Mouse (Mus musculus) thymus, postnatal 14 days (tissue): ENCODE data around the gene Armcx5.
"Not testable (repeated sequence)": the region's sequence is repeated elsewhere in the genome, so short reads cannot be mapped to it uniquely, and the experiment has no call there.

ENCODE experiments used
- DNase-seq: peaks from one replicate; pipeline ENCODE4 v3.0.0; 2021

Armcx5 gene

DNA sequence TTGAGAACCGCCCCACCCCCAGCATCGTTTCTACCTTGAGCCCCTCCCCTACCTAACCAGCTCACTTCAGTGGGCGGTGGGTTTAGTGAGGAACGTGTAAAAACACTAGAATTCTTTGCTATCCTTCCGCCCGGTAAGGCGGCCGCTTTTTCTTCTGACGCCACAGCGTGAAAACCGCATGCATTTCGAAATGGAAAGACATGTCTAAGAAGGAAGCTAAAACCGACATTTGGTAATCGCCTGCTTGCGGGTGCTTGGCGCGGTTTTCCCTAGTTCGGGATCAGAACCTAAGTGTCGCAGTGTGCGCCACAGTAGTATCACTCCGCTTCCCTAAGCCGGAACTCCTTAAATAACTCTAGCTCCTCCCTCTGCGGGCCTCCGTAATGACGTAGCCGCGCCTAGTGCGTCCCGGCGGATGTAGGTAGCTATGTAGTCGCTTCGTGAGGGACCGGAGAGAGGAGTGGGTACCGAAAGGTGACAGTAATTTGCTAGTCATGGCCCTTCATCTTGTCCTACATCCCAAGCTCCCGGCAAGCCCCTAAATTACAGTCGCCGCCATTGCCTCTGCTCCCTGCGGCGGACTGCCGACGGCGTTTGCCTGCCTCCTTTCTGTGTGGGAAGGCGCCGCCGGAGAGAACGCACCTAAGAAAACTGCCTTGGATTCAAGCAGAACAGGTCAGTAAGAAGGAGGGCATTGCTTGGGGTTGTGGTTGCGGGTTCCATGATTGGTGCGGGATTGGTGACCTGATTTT, at the start of gene Armcx5, which contains the start of gene Gprasp1:
TSS of gene Armcx5 (plus strand) at position 430 of the 752 bp plus-strand sequence.
TSS of gene Gprasp1 (plus strand) at position 430 of the 752 bp plus-strand sequence.
- DNase-seq, result peak; percentile 89

DNA sequence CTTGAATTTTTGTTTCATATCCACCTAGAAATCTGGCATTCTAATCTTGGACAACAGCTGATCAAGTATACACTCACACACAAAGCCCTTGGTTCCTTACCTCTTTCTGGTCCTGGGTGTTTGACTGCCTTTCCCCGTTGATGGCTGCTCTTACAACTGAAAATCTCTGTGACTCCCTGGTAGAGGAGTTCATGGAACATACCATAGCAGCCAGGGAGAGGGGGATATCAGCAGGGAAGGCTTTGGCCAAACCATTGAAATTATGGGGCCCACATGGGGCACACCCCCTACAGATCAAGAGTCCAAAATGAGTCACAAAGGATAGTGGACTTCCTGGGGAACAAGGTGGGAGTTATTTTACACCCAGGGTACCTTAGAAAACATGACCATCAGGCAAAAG, 48.9 kb upstream of the Armcx5 start, which contains the start of gene Tcp11x2:
TSS of gene Tcp11x2 (minus strand) at position 158 of the 400 bp plus-strand sequence.
- no peak for DNase-seq

DNA sequence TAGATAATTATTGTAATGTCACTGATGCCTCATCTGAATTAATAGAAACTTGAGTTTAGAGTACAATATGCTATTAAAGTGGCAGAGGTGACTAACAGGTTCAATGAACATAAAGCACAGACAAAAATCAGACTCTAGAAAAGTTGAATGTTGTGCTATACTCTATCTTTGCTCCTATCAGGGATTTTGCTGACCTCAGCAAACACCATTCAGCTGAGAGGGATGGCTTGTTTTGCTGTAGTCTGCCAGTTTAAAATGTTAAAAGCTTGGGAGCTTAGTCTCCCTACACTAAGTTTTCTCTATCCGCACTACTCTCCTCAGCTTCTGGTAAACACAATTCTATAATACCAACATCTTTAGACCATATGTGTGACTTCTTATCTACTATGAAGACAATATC, 39.4 kb upstream of the Armcx5 start:
- no peak for DNase-seq

DNA sequence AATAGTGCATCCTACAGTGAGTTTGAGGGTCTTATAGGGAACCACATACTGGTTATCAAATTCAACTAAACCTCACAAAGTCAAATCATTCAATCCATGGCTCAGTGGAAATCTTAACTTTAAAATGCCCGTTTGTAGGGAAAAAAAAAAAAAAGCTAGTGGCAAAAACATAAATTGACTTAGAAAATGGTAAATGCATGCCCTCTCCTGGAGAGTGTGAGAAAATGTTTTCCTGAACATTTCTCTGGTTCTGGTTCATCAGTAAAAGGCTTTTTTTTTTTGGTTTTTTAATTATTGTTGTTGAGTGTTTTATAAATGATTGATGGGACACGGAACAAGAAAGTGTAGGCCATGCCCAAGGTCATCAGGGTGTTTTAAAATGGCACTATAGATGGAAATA, 38.2 kb upstream of the Armcx5 start:
- DNase-seq, result no peak

DNA sequence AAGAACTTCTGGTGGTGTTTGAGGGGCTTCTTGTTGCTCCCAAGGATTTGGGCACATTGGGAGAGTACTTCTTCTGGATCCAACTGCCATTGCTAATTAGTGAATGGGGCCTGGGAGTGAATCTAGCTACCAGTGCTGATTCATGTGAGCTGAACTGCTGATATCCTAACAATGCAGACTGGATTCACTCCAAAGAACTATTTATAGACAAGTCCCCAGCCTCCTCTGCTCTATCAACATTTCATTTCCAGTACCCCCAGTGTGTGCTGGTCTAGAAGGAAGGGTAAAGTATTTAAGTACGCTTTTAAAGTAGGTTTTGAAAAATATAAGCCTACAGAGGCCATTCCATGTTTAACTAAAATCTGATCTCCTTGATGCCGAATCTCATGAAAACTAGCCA, 29.7 kb upstream of the Armcx5 start:
- no peak for DNase-seq

DNA sequence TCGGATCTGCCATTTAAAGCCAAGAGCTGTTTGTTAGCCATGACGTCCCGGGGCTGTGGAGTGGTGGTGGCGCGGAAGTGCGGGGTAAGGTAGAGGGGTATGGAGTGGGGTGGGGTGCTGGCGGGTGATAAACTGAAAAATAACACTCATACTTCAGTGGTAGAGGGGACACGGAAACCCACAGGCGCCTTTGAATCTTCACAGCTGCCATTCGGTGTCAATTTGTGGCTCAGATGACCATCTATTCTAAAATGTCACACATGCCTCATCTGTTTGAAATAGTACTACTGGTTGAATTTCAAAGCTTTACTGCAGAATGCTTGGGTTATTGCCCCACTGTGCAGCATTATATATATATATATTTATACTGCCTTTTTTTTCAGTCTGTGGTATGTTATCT, 17.4 kb upstream of the Armcx5 start, which contains the start of gene Tmsb15a:
TSS of gene Tmsb15a (minus strand) at position 101 of the 400 bp plus-strand sequence.
- DNase-seq, result no peak

DNA sequence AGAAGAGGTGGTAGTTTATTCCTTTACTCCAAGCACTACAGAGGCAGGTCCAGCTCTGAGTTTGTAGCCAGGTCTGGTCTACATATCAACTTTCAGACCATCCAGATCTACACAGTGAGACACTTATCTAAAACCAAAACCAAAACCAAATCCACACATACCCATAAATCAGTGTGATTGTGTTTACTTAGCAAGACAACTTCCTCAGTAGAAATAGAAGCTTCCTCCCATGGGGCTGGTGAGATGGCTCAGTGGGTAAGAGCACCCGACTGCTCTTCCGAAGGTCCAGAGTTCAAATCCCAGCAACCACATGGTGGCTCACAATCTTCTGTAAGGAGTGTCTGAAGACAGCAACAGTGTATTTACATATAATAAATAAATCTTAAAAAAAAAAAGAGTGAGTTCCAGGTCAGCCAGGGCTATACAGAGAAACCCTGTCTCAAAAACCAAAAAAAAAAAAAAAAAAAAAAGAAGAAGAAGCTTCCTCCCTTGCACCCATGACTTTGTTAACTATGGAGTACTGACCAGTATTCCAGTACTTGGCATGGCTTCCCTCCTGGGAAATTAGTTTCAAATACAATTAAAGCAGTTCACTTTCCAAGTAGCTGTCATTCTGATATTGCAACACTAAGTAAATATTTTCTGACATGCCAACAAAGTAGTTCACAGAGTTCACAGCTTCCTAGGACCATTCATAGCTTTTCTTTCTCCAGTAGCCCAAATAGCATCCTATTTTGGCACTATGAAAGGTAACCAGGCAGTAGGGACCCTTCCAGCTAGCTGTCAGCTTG, 3.6 kb upstream of the Armcx5 start:
- no peak for DNase-seq

DNA sequence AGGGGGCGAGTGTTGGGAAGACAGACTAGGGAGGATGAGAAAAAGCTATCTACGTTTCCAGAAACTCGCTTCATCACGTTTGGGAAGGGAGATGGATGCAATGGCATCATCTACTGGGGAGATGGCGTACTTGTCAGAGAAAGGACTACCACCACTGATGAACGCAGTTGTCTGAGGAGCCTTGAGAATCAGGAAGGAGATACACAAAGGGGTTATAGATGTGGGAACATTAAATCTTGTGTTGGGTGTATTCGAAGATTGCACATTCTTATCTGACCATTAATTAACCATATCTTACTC, 473 bp downstream of the Armcx5 start:
- DNase-seq, result no peak

DNA sequence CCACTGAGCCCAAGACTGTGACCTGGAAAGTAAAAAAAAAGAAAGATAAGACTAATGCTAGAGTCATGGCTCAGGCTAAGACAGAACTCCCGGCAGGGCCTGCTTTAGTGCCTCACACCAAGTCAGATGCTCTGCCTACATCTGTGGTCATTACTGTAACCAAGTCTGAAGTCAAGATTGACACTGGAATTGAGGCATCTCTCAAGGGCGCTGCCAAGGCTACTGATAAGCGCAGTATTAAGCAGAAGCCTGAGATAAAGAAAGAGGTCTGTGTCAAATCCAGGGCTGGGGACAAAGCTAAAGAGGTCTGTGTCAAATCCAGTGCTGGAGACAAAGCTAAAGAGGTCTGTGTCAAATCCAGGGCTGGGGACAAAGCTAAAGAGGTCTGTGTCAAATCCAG, 2.8 kb downstream of the Armcx5 start:
- not testable (repeated sequence) for DNase-seq

DNA sequence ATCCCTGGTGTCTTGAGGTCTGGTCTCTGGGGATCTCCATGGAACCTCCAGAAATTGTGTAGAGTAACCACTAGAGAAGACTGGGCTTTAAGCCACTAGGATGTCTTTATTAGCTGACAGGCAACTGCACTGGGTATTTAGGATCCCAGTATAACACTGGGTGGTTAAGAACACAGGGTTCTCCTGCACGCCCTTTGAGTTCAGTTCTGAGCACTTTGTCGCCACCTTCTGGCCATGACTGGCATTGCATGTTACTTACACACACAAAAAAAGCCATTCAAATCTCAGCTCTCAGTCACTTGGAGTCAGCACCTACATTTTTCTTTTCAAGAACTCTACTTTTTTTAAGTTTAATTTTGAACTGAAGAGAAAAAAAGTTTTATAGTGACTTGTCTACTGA, 10.3 kb downstream of the Armcx5 start:
- peak; percentile 62 for DNase-seq

DNA sequence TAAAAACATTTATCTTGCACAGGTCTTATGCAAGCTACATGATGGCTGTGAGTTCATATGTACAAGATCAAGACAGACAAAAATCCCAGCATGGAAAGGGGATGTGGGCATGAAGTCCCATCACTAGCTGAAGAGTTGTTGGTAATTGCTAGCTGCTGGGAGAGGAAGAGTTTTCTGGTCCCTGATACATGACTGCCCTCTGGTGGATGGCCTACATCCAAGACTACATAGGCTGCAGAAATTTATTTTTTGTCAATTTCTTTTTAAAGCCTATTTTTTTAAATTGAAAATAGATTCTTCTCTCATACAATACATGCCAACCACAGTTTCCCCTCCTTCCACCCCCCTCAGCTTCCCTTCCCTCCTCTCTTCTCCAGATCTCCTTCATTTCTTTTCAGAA, 19.2 kb downstream of the Armcx5 start:
- peak; percentile 5 for DNase-seq

DNA sequence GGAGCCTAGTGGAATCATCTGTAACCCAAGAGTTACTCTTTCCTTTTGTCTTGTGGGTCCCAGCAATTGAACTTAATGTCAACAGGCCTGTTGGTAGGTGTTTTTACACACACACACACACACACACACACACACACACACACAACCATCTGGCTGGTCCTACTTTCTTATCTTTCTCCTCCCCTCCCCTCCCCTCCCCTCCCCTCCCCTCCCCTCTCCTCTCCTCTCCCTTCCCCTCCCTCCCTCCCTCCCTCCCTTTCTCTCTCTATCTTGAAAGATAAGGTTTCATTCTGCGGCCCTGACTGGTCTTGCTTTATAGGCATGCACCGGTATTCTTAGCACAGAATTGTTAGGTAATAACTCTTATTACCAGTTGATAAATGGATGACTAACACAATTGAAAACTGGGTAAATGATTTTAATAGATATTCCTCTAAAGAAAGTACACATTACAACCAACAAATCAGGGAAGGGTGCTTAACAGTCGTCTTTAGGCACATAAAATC, 25.6 kb downstream of the Armcx5 start:
- no peak for DNase-seq

DNA sequence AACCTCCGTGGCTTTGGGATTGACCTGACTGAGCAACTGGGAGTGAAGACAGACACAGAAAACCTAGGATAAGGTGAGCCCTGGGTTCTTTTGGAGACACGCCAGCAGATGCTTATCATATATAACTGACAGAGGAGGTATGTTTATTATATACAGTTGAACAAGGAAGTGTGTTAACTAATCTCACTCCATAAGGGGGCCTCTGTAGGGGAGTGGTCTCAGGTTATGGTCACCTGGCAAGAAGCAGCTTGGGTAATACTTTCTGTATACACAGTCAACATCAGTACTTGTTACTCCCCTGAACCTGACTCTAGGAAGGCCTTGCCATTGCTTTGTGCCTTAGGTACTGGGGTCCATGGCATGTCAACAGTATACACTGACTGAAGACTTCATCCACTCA, 26.0 kb downstream of the Armcx5 start:
- DNase-seq, result no peak

DNA sequence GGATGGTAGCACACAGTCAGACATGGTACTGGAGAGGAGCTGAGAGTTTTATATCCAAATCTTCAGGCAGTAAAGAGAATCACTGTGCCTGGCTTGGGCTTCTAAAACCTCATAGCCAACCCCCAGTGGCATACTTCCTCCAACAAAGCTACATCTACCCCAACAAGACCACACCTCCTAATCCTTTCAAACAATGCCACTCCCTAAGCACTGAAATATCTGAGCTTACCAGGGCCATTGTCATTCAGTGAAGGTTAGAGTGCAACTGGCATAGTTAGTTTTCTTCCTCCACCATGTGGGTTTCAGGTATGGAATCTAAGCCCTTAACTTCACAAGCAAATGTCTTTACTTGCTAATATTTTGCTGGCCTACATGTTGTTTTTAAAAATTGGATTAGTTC, 49.0 kb downstream of the Armcx5 start:
- DNase-seq, result no peak

DNA sequence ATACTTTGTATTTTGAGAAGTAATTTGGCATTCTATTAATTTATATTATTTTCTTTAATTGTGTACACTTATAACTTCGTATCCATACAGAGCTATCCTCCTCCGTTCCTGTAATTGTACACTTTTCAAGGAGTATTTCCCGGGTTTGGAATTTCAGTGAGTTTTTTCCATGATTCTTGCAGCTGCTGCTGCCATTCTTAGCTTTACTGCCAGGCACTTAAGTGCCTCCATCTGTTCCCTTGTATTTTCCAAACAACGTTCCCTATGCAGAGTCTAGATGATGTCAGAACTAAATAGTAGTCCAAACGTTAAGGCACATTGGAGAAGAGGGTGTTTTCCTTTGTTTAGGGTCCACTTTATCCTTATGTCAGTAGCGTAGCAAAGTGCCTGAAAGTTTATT, 49.8 kb downstream of the Armcx5 start:
- no peak for DNase-seq

DNA sequence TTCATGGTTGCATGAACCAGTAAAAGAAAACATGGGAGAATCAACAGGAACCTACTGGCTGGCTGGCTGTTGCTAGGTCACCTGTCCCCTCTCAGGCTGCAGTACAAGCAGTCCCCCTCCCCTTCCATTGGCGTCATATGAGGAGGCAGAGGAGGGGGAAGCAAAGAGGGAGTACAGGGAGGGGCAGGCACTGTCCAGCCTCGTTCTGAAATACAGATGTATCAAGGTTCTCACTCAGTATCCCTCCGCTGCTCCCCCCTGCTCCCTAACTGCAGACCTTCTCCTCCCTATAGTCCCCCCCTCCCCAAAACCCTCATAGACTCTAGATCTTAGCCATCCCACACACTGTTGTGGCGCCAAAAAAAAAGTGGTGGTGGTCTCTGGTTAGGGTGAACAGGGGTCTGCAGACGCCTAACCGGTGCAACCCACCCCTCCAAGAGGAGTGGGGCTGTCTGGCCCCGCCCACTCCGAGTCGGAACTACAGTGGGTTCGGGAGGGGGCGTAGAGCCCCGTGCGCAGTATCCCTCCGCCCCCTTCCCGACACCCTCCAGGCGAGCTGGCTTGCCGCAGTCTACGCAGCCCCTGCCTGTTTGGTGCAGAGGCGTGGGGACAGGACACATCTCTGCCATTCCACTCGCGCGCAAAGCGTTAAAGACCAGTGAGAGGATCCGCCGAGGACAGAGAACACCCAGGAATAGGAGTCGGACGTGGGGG, 53.2 kb downstream of the Armcx5 start:
- DNase-seq, result peak; percentile 79

DNA sequence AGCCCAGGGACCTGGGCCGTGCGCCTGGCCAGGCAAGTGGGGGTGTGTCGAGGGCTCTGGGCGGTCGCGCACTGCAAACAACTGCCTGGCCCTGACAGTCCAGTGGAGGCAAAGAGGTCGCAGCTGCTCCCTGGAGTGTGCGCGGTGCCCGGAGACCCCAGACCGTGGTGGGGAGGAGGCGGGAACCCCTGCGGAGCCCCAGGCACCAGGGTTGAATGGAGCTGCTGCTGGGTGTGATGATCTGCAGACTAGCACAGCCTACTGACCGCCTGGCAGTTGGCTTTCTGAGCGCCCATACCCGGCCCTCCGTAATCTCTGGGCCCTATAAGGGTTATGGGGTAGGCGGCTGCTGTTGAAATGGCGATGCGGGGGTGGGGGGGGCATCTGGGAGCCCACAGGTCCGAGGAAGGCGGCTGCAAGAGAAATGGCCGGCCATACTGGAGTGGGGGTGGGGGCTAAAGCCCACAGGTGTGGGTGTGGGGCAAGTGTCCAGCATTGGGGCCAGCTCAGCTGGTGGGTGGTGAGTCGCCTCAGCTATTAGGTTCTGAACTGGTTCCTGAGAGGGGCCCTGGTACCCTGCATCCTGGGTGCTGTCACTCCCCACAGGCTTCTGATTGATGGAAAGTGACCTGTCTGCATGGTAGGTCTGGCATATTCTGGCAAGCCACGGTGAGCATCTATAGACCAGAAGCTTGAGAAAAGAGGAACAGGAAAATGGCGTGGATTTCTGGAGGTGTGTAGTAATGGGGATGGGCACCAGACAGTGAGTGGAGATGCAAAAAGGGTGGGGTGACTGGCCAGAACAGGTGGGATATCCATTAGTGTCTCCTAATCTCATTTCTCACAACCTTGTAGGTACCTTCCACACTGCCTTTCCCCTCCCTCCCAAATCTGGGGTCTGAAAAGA, 54.0 kb downstream of the Armcx5 start:
- DNase-seq, result peak; percentile 18
